Mouse (Mus musculus) skeletal muscle tissue, postnatal 0 days (tissue): ENCODE data around the gene Rps8. TPM values are rescaled to one million over a fixed set of nuclear protein-coding genes. Genes with fewer than 3 reads are reported as not detected.

Experiments used
- microRNA-seq, 2 experiments: library from miRNA; unstranded; fragments of <30 nt; microRNA quantifications; one replicate each; pipeline ENCODE4; 2016
- polyA plus RNA-seq: library from polyadenylated mRNA; unstranded; fragments of >200 nt; fragmentation: Nextera tagmentation; extraction: Ambion mirVana; gene quantifications from 2 replicates; pipeline ENCODE4 v1.2.1, GENCODE M21; 2015

Rps8 gene
- 600 and 626 TPM in 2 replicates for polyA plus RNA-seq

GRCm38 (mm10) chr4:117155792-117156355 lies at the start of gene Rps8:
Gene Rps8 (minus strand): TSS chr4:117156243.

GRCm38 (mm10) chr4:117181863-117182758 lies 26.1 kb upstream of the Rps8 start, which contains the start of gene Kif2c:
Gene Kif2c (minus strand): TSS chr4:117182639.

DNA sequence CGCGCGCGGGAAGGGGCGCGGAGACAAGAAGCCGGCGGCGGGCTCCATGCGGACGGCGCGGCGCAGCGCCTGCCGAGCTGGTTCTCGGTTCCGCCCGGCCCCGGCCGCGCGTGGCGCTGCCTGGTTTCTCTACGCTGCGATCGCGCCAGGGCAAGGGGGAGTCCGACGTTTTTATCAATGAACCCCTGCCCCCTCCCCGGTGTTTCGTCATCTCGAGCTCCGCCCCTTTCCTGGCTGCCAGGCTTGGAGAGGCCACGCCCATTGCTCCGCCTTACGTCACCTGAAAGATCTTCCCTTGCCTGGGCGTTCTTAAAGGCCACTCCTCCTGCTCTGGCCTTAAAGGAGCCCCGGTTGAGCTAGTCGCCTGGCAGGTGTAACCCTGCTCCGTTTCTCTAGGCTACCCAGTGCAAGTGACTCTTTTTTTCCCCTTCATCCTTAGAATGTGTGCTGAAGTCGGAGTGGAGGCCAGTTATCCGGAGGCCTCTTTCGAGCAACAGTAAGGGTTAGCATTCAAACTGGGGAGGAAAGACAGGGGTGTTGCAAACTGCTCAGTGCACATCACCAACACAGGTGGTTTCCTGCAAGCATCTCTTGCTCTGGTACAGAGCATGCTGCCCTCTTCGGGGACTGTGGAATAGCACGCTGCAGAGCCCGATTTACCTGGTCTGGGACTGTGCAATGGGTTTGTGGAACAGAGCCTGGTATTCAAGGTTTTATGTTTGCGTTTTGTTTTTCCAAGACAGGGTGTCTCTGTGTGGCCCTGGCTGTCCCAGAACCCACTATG lies 22.0 kb downstream of the Rps8 start, which contains the start of gene Plk3:
TSS of gene Plk3 (minus strand) at position 147 of the 784 bp plus-strand sequence.

DNA sequence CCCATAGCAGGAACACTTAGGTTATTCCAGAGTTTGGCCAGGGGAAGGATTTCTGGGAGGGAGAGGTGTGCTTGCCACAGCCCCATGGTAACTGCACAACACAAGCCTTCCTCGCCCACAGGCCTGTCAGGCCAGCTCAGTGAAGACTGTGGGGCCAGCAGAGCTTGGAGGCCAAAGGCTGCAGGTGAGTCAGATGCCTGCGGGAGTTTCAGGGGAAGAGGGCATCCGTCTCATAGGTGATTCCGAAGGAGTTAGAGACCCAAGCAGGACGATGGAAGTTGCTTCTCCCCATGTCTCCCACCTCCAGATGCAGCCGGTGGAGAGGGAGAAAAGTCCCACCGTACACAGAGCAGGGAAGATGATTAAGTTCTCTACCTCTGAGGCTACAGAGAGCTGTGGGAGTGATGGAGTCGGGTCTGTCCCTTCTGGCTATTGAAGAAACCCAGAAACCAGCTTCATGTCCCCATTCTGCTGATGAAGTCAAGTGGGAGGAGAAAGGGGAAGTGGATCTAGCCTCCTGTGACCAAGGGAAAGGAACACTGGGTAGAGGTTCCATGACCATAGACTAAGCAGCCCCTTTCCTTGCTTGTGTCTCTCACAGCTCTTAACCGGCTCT lies 29.3 kb downstream of the Rps8 start, which contains the start of gene Tctex1d4:
TSS of gene Tctex1d4 (plus strand) at position 120 of the 616 bp plus-strand sequence.

DNA sequence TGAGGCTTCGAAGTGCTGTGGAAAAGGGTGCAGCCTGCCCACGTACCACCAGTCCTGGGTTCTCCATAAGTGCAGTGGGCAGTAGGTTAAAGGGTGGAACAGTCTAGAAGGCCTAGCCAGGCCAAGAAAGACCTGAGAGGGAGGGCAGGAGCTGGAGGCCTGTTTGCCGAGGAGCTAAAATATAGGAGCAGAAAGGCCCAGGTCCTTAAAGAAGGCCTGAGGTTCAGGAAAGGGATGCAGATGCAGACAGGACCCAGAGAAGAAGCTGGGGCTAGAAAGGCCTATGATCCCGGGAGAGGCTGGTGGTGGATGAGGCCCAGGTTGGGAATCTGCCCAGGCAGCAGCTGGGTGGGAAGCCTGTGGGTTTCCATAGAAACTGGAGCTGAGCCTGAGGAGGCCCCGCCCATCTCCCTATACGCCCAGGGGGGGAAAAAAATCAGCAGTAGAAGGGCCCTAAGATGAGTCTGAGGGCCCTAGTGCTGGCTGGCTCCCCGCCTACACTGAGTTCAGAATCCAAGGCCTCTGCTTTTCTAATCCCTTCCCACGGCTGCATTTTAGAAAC lies 30.6 kb downstream of the Rps8 start, which contains the start of gene Btbd19:
TSS of gene Btbd19 (minus strand) at position 378 of the 562 bp plus-strand sequence.

Small RNAs within 50 kb of the gene (microRNA-seq; reads per million reads assigned to microRNA genes)
- gene Gm22398: 0 reads per million in 2 experiments

Other genes starting within 250 kb of the Rps8 start
- 69.0 and 75.1 TPM in 2 replicates for gene Urod, start 161.8 kb downstream of the Rps8 start, polyA plus RNA-seq
- gene Hectd3, start 160.9 kb downstream of the Rps8 start, polyA plus RNA-seq: 8.5 and 8.8 TPM in 2 replicates
- gene Eif2b3, start 136.8 kb downstream of the Rps8 start, polyA plus RNA-seq: 31.1 and 33.3 TPM in 2 replicates
- gene Ptch2, start 60.2 kb downstream of the Rps8 start, polyA plus RNA-seq: 4.4 and 5.2 TPM in 2 replicates
- gene Btbd19, start 30.5 kb downstream of the Rps8 start, polyA plus RNA-seq: 2.8 and 4.8 TPM in 2 replicates
- gene Tctex1d4, start 29.4 kb downstream of the Rps8 start, polyA plus RNA-seq: 0.22 TPM in 1 of 2 replicates, not detected in the other
- gene Plk3, start 22.3 kb downstream of the Rps8 start, polyA plus RNA-seq: 1.4 and 2.5 TPM in 2 replicates
- 8.3 and 10.5 TPM in 2 replicates for gene Kif2c, start 26.4 kb upstream of the Rps8 start, polyA plus RNA-seq
- gene Tmem53, start 95.7 kb upstream of the Rps8 start, polyA plus RNA-seq: 25.5 and 32.8 TPM in 2 replicates
- 0.12 and 0.18 TPM in 2 replicates for gene Armh1, start 95.9 kb upstream of the Rps8 start, polyA plus RNA-seq